Mouse (Mus musculus) kidney, adult 2 months (tissue): ENCODE results near the gene Hoxd10. TPM values are rescaled to one million over a fixed set of nuclear protein-coding genes. Genes with fewer than 3 reads are reported as not detected.

Experiments used
- DNase-seq: peaks from one replicate; pipeline ENCODE4 v3.0.0; 2021
- H3K27ac ChIP-seq: fragments of 200-500 bp; 2 replicates; pipeline ENCODE4 v1.5.1; 2012; ENCODE audit warnings: low read depth, low read length, control low read depth, inconsistent platforms; ENCODE audit not compliant: insufficient read depth
- H3K27me3 ChIP-seq: fragments of 200-500 bp; replicated peaks from 2 replicates; pipeline ENCODE4 v1.6.1; 2012; ENCODE audit warnings: mild to moderate bottlenecking, moderate library complexity, low read length, inconsistent platforms; ENCODE audit not compliant: control insufficient read depth, insufficient read depth
- H3K36me3 ChIP-seq: fragments of 200-500 bp; 2 replicates; pipeline ENCODE4 v1.6.1; 2012; ENCODE audit warnings: mild to moderate bottlenecking, moderate library complexity, low read length, inconsistent platforms; ENCODE audit not compliant: control insufficient read depth, insufficient read depth
- H3K4me1 ChIP-seq: fragments of 200-500 bp; 2 replicates; pipeline ENCODE4 v1.6.1; 2011; ENCODE audit warnings: low read length; ENCODE audit not compliant: control insufficient read depth, insufficient read depth
- H3K4me3 ChIP-seq: fragments of 200-500 bp; 2 replicates; pipeline ENCODE4 v1.5.1; 2011; ENCODE audit warnings: mild to moderate bottlenecking, low read depth, low read length, control low read depth; ENCODE audit not compliant: insufficient read depth
- CTCF ChIP-seq: fragments of 200-500 bp; conservative IDR thresholded peaks from 2 replicates; pipeline ENCODE4 v1.5.1; 2011; ENCODE audit warnings: low read depth, mild to moderate bottlenecking, control low read depth, low read length, moderate library complexity, mixed read lengths; ENCODE audit not compliant: insufficient read depth, insufficient read length
- POLR2A ChIP-seq: fragments of 200-500 bp; IDR thresholded peaks from one replicate; pipeline ENCODE4 v1.6.1; 2011; ENCODE audit warnings: low read depth, low read length, control low read depth
- WGBS: fragments of 180-500 bp; shearing (Covaris S2); methylation state at CpG from one replicate; pipeline ENCODE4 v1.1.7; 2018; 5-methylcytosine and 5-hydroxymethylcytosine counted together
- polyA plus RNA-seq: library from polyadenylated mRNA; depleted of rRNA; stranded (reverse); fragments of >200 nt; gene quantifications from 2 replicates; pipeline ENCODE4 v1.2.3, GENCODE M21; 2012

The Hoxd10 gene
- polyA plus RNA-seq, 1 experiment = 7.9 TPM

DNA sequence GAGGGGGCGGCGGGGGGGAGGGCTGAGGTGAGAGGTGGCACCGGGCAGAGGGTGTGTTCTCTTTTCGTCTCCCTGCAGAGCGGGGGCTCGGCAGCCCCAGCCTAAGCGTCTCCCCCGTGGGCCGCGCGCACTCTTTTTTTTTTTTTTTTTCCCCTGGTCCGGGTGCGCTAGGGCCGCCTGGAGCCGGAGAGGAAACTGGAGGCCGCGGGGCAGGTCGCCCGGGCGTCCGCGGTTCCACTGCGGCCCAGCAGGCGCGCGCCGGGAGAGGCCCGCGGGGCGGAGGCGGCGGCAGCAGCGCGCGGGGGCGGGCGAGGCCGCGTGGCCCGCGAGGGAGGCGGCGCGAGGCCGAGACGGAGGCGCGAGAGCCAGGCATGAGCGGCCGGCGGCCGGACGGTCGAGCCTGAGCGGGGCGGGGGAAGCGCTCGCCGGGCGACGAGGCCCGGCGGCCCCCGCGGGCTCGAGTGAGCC lies 13.3 kb downstream of the Hoxd10 start:
- peak overlapping the region; percentile 97 for H3K27ac ChIP-seq
- under 1% methylated on average over 53 of the region's 66 CpGs for WGBS
- peak; percentile 66 for DNase-seq
- H3K36me3 ChIP-seq = no peaks in the 10 kb centered on the region
- TF ChIP-seq POLR2A (no peak), CTCF (no peak)
- no peaks in the 10 kb centered on the region for H3K27me3 ChIP-seq
- peaks cover 3% of the 10 kb centered on the region; the same call in 1 of the 2 replicates for H3K4me1 ChIP-seq
- H3K4me3 ChIP-seq = peak overlapping the region; percentile 72

GRCm38 (mm10) chr2:74705467-74706089 lies 13.9 kb downstream of the Hoxd10 start:
- 1% methylated on average over 84 of the region's 85 CpGs for whole genome bisulfite sequencing
- peaks cover 3% of the 10 kb centered on the region; the same call in 1 of the 2 replicates for H3K4me1 ChIP-seq
- H3K36me3 ChIP-seq = no peaks in the 10 kb centered on the region
- TF ChIP-seq CTCF (no peak), POLR2A (no peak)
- peak overlapping the region; percentile 72 for H3K4me3 ChIP-seq
- peak overlapping the region; percentile 97 for H3K27ac ChIP-seq
- no peaks in the 10 kb centered on the region for H3K27me3 ChIP-seq
- peak; percentile 81 for DNase-seq

GRCm38 (mm10) chr2:74706393-74706960 lies 14.8 kb downstream of the Hoxd10 start:
- Histone ChIP-seq H3K4me3 (peak overlapping the region; percentile 72), H3K4me1 (peaks cover 3% of the 10 kb centered on the region; the same call in 1 of the 2 replicates), H3K27ac (peak overlapping the region; percentile 97), H3K27me3 (no peaks in the 10 kb centered on the region), H3K36me3 (no peaks in the 10 kb centered on the region)
- WGBS = 33% methylated on average over 13 of the region's 13 CpGs
- no peak for TF ChIP-seq CTCF
- no peak for TF ChIP-seq POLR2A
- DNase-seq = no peak

DNA sequence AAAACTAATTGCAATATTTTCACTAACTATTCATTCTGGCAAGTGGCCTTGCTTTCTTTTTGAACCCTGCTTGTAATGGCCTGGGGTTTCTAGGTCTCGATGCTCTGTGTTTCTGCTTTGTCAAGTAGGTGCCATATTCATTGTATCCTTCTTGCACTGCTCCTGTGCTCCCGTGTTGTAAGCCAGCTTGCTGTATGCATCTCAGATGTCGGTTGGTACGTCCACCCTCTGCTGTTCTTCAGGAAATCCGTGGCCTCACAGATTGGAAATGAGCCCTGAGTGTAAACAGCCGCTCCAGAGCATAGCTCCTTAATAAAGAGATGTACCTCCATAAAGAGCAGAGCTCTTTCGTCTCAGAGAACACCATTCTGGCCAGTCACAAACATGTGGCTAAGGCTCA lies 15.9 kb downstream of the Hoxd10 start:
- TF ChIP-seq POLR2A (no peak), CTCF (no peak)
- H3K27ac ChIP-seq = peak overlapping the region; percentile 48
- no peak for DNase-seq
- WGBS = 48% methylated on average over 7 of the region's 7 CpGs
- no peaks in the 10 kb centered on the region for H3K27me3 ChIP-seq
- H3K4me3 ChIP-seq = peak overlapping the region; percentile 37
- H3K36me3 ChIP-seq = no peaks in the 10 kb centered on the region
- H3K4me1 ChIP-seq = peaks cover 3% of the 10 kb centered on the region; the same call in 1 of the 2 replicates

GRCm38 (mm10) chr2:74708676-74709075 lies 17.0 kb downstream of the Hoxd10 start:
- TF ChIP-seq CTCF = no peak
- no peak for TF ChIP-seq POLR2A
- Histone ChIP-seq H3K36me3 (no peaks in the 10 kb centered on the region), H3K4me1 (peaks cover 5% of the 10 kb centered on the region; the same call in 1 of the 2 replicates), H3K27me3 (no peaks in the 10 kb centered on the region), H3K27ac (peak overlapping the region; percentile 86), H3K4me3 (peak overlapping the region; percentile 26; the same call in 1 of the 2 replicates)
- peak; percentile 75 for DNase-seq
- WGBS = 54% methylated on average over 4 of the region's 4 CpGs

DNA sequence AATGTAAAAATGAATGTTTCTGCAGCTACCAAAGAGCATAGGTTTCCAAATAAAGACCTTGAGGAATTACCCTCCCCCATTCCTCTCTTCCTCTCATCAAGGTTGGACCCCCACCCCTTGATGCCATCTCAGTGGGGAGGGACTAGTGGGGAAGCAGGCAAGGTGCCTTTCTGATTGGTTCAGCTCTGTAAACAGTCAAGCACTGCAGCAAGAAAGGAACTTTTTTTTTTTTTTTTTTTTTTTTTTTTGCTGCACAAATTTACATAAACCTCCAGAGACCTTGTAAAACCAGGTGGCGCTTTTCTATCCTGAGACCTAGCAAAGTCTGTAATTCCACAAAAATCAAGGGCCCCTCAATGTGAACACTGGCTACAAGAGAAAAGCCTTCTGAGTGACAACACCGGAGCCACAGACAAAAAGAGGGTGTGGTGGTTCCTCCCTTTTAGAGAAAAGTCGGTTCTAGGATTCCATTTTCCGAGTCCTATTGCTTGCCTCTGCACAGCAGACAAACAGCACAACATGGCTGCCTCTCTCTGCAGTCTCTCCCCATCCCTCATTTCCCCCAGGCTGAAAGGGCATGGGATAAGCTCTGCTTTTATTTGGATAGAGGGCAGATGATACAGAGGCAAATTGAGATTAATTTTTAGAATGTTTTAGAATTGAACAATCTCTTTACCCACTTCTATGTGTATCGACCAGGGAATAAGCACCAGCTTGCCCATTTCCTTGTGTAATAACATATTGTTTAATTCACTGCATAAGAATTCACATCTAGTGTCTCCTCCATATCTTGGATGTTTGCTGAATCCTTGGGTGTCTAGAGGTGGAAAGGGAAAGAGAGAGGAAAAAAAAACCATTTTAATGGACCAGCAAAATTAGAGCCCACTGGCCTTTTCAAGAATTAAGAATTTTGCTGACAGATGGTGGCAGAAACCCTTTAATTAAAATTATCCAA lies 18.0 kb downstream of the Hoxd10 start:
- H3K36me3 ChIP-seq = no peaks in the 10 kb centered on the region
- no peak for TF ChIP-seq CTCF
- no peak for TF ChIP-seq POLR2A
- peak; percentile 23 for DNase-seq
- H3K4me1 ChIP-seq = peaks cover 8% of the 10 kb centered on the region; the same call in 1 of the 2 replicates
- H3K27ac ChIP-seq = peak overlapping the region; percentile 99
- H3K27me3 ChIP-seq = no peaks in the 10 kb centered on the region
- H3K4me3 ChIP-seq = no peak overlapping the region
- 48% methylated on average over 5 of the region's 5 CpGs for WGBS

DNA sequence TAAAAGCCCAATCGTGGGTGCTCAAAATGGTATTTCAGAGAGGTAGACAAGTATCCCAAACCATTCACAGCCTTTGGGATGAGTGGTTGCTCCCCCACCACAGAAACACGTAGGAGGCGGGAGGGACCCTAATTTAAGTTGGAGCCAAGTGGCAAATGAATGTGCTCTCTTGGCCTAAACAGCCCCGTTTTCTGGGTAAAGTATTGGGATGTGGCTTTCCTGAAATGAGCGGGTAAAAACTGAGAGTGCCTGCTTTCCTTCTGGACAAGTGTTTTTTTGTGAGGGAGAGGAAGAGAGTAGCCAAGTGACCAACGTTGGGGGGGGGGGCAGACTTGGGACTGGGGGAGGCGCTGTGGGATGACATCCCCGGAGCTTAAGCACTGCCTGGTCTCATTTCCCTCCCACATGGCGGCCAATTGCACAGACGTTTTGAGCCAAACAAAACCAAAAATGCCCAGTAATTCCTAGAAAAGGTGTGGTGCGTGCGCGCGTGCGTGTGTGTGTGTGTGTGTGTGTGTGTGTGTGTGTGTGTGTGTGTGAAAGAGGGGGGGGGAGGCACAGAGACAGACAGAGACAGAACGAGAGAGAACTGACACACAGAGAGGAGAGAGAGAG lies 19.3 kb downstream of the Hoxd10 start:
- Histone ChIP-seq H3K27me3 (no peaks in the 10 kb centered on the region), H3K36me3 (no peaks in the 10 kb centered on the region), H3K27ac (peak overlapping the region; percentile 99), H3K4me3 (peak overlapping the region; percentile 97), H3K4me1 (peaks cover 8% of the 10 kb centered on the region; the same call in 1 of the 2 replicates)
- peak; percentile 54 for DNase-seq
- 3% methylated on average over 16 of the region's 16 CpGs for WGBS
- TF ChIP-seq POLR2A (no peak), CTCF (no peak)
